Mouse (Mus musculus) urinary bladder, adult 2 months (tissue): ENCODE measurements around the gene 2010111I01Rik. TPM values are rescaled to one million over a fixed set of nuclear protein-coding genes. Genes with fewer than 3 reads are reported as not detected.
"Not testable (repeated sequence)": the region's sequence is repeated elsewhere in the genome, so short reads cannot be mapped to it uniquely, and the experiment has no call there.

Source experiments
- DNase-seq: peaks from one replicate; pipeline ENCODE4 v3.0.0; 2022; ENCODE audit warnings: low spot score
- polyA plus RNA-seq: library from polyadenylated mRNA; depleted of rRNA; stranded (reverse); fragments of >200 nt; gene quantifications from 2 replicates; pipeline ENCODE4 v1.2.3, GENCODE M21; 2012

2010111I01Rik gene
- polyA plus RNA-seq, 1 experiment = 374 TPM

DNA sequence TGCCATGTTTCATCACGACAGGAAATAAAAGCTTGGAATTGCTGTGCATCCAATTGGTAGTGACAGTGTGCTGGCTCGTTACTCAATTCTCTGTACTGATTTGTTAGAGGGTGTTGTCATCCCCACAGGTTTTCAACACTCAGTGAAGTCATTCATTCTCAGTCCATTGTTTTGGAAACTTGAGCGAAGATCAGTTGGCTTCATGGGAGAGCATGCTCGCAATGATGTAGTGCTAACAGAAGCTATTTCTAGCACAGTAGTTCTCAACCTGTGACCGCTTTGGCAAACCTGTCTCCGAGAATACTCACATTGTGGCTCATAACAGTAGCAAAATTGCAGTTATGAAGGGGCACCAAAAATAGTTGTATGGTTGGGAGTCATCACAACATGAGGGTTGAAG lies 8.7 kb upstream of the 2010111I01Rik start:
- DNase-seq = no peak

DNA sequence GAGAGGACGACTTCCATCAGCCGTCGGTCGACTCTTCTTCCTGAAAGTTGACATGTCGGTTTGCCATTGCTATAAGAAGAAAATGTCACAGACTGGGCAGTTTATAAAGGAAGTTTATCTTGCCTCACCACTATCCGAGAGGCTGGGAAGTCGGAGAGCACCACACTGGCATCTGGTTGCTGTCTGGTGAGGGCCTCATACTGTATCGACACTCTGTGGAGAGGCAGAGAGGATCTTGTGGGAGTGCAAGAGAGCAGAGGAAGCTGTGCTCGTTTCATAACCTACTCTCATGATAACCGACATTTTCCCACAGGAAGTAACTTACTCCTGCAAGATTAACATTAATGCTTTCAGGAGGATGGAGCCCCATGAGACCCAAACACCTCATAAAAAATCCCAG lies 7.9 kb upstream of the 2010111I01Rik start:
- DNase-seq = no peak

DNA sequence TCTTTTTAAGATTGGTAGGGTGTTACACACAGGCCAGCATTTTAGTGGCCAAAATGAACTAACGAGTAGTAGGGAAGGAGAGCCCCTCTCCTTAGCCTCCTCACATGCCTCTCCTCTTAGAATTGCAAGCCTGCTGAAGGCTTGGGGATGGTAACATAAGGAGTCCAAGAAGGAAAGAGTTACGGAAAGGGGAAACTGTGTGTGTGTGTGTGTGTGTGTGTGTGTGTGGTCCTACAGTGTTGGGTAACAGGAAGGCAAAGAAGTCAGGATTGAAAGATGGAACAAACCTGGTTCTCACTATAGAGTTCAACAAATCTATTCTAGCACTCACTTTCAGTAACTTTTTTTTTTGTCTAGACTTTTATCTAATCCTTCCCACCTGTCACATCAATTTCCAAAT lies 1.3 kb upstream of the 2010111I01Rik start:
- DNase-seq = no peak

GRCm38 (mm10) chr13:62968223-62968622 lies 3.5 kb downstream of the 2010111I01Rik start:
- DNase-seq = no peak

GRCm38 (mm10) chr13:62970515-62971269 lies 6.0 kb downstream of the 2010111I01Rik start:
- no peak for DNase-seq

DNA sequence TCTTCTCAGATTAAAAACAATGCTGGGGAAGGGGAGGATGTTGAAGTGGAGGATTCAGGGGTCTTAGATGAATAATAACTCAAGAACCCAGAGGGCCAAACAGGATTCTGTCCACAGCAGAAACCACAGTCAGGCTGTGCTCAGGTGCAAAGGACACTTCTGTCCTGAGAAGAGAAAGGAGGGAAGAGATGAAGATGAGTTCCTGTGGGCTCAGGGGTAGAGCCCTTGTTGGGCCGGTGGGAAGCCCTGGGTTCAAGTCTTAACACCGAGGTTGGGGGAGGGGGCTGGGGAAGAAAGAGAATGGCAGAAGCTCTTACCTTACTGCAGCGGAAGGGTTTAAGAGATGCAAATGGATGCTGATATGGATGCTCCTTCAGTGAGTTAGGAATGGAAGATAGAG lies 7.7 kb downstream of the 2010111I01Rik start:
- no peak for DNase-seq

GRCm38 (mm10) chr13:62973111-62973510 lies 8.4 kb downstream of the 2010111I01Rik start:
- no peak for DNase-seq

- DNase-seq = no peak
These were observed 13.4 kb downstream of the 2010111I01Rik start for GRCm38 (mm10) chr13:62978104-62978503.

DNA sequence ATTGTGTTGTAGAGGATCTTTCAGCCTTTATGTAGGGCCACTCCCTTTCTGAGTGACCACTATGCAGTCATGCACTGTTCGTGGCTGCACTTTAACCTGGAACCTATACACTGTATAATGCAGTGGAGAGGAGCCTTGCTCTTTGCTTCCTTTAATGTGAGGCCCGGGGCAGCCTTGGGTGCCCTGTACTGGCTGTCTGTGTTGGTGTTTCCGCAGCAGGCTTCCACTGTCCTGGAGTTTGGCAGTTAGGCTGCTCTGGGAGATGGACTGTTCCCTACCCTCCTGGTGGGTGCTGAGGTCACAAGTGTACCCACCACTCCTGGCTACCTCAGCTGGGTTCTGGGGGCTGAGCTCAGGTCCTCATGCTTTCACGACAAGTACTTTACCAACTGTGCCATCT lies 14.1 kb downstream of the 2010111I01Rik start:
- no peak for DNase-seq

- DNase-seq = no peak
These were observed 14.5 kb downstream of the 2010111I01Rik start for GRCm38 (mm10) chr13:62979215-62979614.

DNA sequence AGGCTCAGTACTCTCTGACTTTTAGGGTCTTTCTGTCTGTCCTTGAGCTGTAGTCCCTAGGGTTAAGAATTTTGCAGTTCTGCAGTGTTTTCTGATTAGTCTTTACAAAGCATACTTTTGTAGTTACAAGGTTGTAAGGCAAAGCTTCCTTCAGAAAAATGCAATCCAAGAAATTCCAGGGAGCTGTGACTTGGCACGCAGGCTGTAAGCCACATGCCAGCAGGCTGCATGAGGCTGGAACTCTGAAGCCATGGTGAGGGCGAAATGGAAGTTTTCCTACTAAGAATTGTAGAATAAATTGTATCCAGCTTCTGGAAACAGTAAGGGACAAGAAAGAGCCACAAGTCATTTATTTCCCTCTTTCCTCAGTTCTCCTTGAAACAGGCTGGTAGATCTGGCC lies 15.4 kb downstream of the 2010111I01Rik start:
- no peak for DNase-seq

DNA sequence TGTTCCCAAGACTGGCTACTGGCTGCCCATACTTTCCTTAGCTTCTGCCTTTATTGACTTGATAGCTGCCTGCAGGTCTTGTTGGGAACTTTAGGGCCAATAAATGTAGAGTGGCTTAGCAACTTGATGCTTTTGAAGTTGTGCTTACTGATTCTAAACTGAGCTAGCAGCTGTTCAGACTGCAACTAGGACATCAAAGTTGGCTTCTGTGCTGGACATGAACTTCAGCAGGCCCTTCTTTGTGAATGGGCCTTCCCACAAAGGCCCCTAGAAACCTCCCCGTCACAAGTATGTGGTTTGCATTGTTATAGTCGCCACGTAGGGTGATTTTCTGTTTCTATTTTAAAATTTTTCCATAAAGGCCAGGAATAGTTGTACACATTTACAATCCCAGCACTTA lies 19.8 kb downstream of the 2010111I01Rik start:
- no peak for DNase-seq

DNA sequence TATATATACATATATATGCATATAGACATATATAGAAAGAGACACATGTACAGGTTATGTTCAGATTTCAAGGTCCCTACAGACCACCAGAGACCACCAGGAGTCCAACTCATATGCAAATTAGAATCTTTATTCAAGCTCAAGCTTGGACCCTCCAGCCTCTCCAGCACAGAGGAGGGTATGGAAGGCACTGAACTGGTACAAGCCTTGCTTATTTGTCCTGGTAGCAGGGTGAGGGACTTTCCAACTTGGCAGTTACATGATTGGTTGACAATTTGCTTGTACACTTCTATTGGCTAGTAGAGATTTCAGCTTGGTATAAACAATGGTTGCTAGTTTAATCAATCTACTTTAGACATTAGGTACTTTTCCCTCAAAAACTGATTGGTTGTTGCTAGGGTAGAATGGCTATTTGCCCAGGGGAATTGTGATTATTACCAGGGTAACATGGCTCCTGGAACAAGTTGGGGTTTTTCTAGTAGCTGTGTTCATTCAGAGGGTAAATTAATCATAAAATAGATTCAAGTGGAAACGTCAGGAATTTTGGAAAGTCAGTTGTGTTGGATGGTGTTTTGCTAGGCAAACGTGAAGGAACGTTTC lies 25.3 kb downstream of the 2010111I01Rik start:
- DNase-seq = no peak

DNA sequence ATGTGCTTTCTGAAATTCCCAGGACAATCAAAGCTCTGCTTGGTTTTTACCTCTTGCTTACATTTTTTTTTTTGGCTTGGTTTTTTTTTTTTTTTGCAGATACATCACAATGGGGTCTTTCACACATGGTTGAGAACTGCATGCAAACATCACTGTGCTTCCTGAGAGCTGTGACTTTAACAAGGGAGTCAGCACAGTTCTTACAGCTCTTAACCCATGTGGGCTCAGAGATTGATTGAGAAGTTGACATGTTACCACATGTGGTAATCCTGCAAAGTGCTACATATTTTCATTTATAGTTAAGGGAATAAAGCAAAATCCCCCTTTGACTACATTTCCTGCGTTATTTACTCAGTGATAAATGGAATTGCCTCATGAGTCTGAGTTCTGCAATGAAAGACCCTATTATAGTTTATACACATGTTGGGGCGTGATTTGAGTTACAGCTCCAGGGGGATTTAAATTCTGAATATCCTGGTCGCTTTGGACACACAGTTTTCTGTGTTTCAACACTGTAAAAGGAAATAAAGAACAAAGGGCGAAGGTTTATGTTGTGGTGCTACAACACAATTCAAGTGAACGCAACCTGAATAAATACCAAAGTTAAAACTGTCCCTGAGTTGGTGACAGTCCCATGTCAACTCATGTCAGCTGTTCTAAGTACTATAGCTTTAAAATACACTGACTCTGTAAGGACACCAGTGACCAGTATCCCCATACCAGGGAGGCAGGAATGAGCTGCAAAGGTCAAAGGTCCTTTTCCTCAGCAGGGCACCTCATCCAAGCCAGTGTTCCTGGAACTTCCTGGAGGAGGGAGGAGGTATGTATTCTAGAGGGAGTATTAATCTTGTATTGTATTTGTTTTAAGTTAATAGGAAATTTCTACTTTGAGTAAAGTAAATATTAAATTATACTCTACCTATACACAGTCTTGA lies 29.1 kb downstream of the 2010111I01Rik start:
- no peak for DNase-seq

- no peak for DNase-seq
These were observed 32.1 kb downstream of the 2010111I01Rik start for GRCm38 (mm10) chr13:62996767-62997166.

- DNase-seq = not testable (repeated sequence)
These were observed 42.8 kb downstream of the 2010111I01Rik start for GRCm38 (mm10) chr13:63007491-63007890.

DNA sequence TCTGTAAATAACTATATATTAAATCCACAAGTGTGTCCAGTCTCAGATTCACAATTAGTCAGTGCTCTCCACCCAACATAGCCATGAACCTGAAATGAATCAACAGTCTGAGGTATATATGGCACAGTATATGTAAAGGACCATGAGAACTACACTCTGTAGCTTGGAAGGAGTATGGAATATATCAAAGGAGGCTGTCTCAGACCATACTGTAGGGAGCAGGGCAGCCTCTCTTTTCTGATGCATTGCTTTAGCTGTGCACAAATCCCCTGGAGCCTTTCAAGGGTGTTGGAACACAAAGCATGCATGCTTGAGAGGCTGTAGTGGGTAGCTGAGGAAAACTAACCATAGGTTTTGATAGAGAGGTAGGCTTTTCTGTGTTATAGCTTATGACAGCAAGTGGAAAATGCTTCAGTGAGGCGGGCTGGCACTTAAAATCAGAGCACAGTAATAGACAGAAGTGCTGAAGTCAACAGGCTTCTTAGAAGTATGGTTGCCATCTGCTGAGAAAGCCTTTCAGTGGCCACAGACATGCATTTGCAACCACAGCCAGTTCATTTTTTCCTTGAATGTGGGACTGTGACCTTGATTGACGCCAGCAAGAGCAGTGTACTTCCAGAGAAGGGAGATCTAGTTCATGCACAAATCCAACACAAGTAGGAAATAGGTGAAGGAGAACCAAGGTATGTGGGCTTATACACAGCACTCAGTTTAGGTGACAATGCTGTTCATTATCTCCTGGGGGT lies 45.8 kb downstream of the 2010111I01Rik start:
- DNase-seq = no peak

DNA sequence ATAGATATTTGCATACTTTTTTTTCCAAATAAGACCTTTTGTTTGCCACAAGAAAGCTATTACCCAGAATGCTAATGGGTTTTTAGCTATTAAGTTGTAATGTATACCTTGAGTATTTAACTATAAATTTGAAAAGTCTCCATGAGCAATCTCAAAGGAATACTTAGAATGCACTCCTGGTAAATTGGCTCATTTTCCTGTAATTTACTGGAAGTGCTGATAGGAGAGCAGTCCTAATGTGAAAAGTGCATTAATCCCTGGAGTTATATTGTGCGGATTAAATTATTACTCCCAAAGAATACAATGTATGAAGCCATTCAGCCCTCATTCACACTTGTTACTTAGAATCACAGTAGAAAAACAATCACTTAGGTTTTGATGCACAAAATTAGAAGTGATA lies 49.7 kb downstream of the 2010111I01Rik start:
- no peak for DNase-seq

GRCm38 (mm10) chr13:63015362-63015761 lies 50.7 kb downstream of the 2010111I01Rik start:
- no peak for DNase-seq

- DNase-seq = no peak
These were observed 51.4 kb downstream of the 2010111I01Rik start for GRCm38 (mm10) chr13:63016056-63016455.
